Mouse (Mus musculus): ENCODE results near the gene Slc45a2. TPM values are rescaled to one million over a fixed set of nuclear protein-coding genes. Genes with fewer than 3 reads are reported as not detected.

Gene Slc45a2
- polyA plus RNA-seq, 1 experiment from 2014 or later = not detected

DNA sequence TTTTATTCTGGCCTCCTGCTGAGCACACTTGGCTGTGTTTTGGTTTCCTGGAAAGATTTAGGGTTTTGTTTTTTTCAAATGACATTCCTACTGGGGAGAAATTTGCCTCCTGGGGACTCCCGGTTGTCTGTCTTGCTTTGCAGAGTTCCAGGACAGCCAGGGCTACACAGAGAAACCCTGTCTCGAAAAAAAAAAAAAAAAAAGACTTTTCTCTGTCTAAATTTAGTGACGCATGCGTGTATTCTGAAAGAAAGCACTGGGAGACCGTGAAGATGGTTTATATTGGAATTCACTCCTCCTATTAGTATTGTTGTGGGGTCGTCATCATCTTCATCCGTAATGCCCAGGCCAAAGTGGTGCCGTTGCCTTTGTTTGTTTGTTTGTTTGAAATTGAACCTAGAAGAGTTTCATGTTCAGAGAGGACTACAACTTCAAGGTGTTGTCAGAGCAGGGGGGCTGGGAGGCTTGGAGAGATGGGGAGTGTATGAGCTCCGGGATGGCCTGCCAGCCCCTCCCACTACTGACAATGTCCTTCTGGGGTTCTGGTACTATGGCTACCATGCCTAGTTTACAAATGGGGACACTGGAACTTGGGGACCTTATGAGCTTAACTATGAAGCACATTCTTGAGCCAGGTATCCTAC is 65.1 kb downstream of the Slc45a2 start:
- Histone ChIP-seq H3K27ac (ENCODE audit: low read depth) (peak overlapping the region; percentile 90), H3K27me3 (ENCODE audit: insufficient read depth, low read length) (no peaks in the 10 kb centered on the region), H3K9ac (peak overlapping the region; percentile 54), H3K9me3 (ENCODE audit: low read depth, low read length) (no peaks in the 10 kb centered on the region), H3K4me1 (ENCODE audit: insufficient read depth) (peaks cover 5% of the 10 kb centered on the region; the same call in 1 of the 2 replicates), H3K4me3 (ENCODE audit: low read depth, low read length) (peak overlapping the region; percentile 48), H3K4me2 (peak overlapping the region; percentile 77), H3K36me3 (ENCODE audit: insufficient read depth) (no peaks in the 10 kb centered on the region)
- TF ChIP-seq CTCF (IDR thresholded peaks at IDR 0.05; ENCODE audit: low read depth) = no peak
- ATAC-seq (ENCODE audit: insufficient read depth) (no peak), DNase-seq (peak; percentile 48)
- 2% methylated on average over 9 of the region's 9 CpGs for WGBS

DNA sequence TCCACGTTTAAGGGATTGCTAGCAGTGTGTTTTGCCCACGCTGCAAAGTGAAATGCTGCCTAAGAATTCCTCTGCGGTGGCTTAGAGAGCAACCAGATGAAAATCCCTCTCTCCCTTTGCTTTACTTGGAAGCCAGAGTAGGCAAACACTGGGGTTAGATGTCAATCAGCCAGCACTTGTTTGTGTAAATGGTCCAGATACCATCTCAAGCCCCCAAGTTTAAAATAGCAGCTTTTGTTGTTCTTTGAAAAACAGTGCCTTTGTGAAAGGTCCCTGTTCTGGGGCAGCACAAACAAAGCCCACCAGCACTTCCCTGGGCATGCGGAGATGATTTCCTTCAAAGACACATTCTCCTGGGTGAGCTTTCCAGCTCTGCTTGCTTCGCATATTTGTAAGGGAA is 65.8 kb downstream of the Slc45a2 start:
- Histone ChIP-seq H3K9me3 (ENCODE audit: low read depth, low read length) (no peaks in the 10 kb centered on the region), H3K4me3 (ENCODE audit: low read depth, low read length) (peak overlapping the region; percentile 48), H3K27ac (ENCODE audit: low read depth) (peak overlapping the region; percentile 48; the same call in 1 of the 2 replicates), H3K27me3 (ENCODE audit: insufficient read depth, low read length) (no peaks in the 10 kb centered on the region), H3K36me3 (ENCODE audit: insufficient read depth) (no peaks in the 10 kb centered on the region), H3K4me1 (ENCODE audit: insufficient read depth) (peaks cover 5% of the 10 kb centered on the region; the same call in 1 of the 2 replicates), H3K4me2 (peak overlapping the region; percentile 77), H3K9ac (peak overlapping the region; percentile 54)
- no peak for TF ChIP-seq CTCF (IDR thresholded peaks at IDR 0.05; ENCODE audit: low read depth)
- DNase-seq = peak; percentile 38
- no peak for ATAC-seq (ENCODE audit: insufficient read depth)
- 10% methylated on average over 5 of the region's 5 CpGs for WGBS

DNA sequence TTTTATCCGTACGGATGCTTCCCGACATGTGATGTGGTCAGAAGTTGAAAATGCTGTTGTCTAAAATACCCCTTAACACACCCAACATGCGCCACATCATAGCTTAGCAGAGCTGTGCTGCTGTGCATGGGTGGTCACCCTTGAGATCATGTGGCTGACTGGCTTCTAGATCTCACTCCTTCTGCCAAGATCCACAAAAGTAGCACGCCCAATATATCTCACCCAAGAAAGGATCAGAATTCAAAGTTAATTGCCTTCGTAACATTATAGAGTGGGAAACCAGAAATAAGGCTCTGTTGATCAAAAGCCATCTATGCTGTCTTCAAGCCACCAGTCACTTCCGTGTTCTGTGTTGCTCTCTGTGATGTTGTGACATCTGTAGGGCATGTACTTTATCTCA is 67.4 kb downstream of the Slc45a2 start:
- Histone ChIP-seq H3K27me3 (ENCODE audit: insufficient read depth, low read length) (no peaks in the 10 kb centered on the region), H3K4me1 (ENCODE audit: insufficient read depth) (peaks cover 5% of the 10 kb centered on the region; the same call in 1 of the 2 replicates), H3K36me3 (ENCODE audit: insufficient read depth) (0 out of 2 replicates have a peak, but pooled peaks cover 4% of the 10 kb centered on the region), H3K4me2 (no peak overlapping the region), H3K4me3 (ENCODE audit: low read depth, low read length) (no peak overlapping the region), H3K27ac (ENCODE audit: low read depth) (no peak overlapping the region), H3K9ac (no peak overlapping the region), H3K9me3 (ENCODE audit: low read depth, low read length) (no peaks in the 10 kb centered on the region)
- 79% methylated on average over 7 of the region's 7 CpGs for WGBS
- DNase-seq = no peak
- no peak for TF ChIP-seq CTCF (IDR thresholded peaks at IDR 0.05; ENCODE audit: low read depth)
- no peak for ATAC-seq (ENCODE audit: insufficient read depth)

DNA sequence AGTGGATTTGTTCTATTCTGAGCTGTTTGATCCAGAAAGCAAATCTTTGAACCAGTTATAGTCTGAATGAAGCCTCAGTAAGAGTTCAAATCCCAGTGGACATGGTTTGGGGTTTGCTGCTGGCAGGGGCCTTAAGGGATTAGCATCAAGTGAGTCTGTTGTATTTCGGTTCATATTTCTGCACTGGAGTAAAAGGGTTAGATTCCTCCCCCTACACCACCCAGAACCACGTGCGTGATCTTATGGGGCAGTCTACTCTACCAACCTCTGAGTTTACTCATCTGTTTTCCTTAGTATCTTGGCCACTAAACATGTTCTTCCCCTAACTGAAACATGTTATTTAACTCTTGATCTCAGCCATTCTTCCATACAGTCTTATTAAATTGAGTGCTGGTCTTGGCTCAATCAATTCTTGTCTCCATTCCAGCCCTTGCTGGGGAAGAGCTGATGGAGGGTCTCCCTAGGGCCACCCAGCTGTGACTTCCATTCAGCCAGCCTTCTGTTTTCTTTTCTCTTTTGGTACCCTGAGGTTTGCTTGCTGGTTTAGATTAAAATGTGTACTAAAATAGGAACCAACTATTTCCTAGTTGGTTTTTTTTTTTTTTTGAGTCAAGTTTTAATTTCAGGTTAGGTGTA is 75.3 kb downstream of the Slc45a2 start:
- H3K9me3 ChIP-seq (ENCODE audit: low read depth, low read length) = no peaks in the 10 kb centered on the region
- 0 out of 2 replicates have a peak, but pooled peaks cover 4% of the 10 kb centered on the region for H3K36me3 ChIP-seq (ENCODE audit: insufficient read depth)
- no peak overlapping the region for H3K4me3 ChIP-seq (ENCODE audit: low read depth, low read length)
- ATAC-seq (ENCODE audit: insufficient read depth) (no peak), DNase-seq (no peak)
- H3K27ac ChIP-seq (ENCODE audit: low read depth) = no peak overlapping the region
- H3K27me3 ChIP-seq (ENCODE audit: insufficient read depth, low read length) = no peaks in the 10 kb centered on the region
- H3K4me2 ChIP-seq = no peak overlapping the region
- H3K4me1 ChIP-seq (ENCODE audit: insufficient read depth) = no peaks in the 10 kb centered on the region
- H3K9ac ChIP-seq = no peak overlapping the region
- 80% methylated on average over 3 of the region's 3 CpGs for WGBS
- TF ChIP-seq CTCF (IDR thresholded peaks at IDR 0.05; ENCODE audit: low read depth) = no peak

Other genes starting within 250 kb of the Slc45a2 start
- gene C1qtnf3, start 48.4 kb upstream of the Slc45a2 start, polyA plus RNA-seq (2014; fragmentation: Nextera tagmentation; extraction: Ambion mirVana) = 0.14 and 0.35 TPM in 2 replicates
- gene Amacr, start 19.0 kb upstream of the Slc45a2 start, polyA plus RNA-seq (2014; fragmentation: Nextera tagmentation; extraction: Ambion mirVana) = 14.3 and 14.6 TPM in 2 replicates
- gene Rxfp3, start 37.3 kb downstream of the Slc45a2 start, polyA plus RNA-seq (2014; fragmentation: Nextera tagmentation; extraction: Ambion mirVana) = 0.04 and 0.07 TPM in 2 replicates
- 6.8 and 7.0 TPM in 2 replicates for gene Adamts12, start 64.1 kb downstream of the Slc45a2 start, polyA plus RNA-seq (2014; fragmentation: Nextera tagmentation; extraction: Ambion mirVana)